Mouse (Mus musculus): ENCODE data around the gene Psen2. TPM values are rescaled to one million over a fixed set of nuclear protein-coding genes. Genes with fewer than 3 reads are reported as not detected.

The Psen2 gene
- polyA plus RNA-seq, 1 experiment from 2014 or later = 6.2 TPM

GRCm38 (mm10) chr1:180199715-180200050 lies 63.6 kb downstream of the Psen2 start:
- no peak for DNase-seq (ENCODE audit: low spot score)
- WGBS = 72% methylated on average over 4 of the region's 4 CpGs
- H3K36me3 ChIP-seq = no peaks in the 10 kb centered on the region
- peaks cover 15% of the 10 kb centered on the region for H3K4me1 ChIP-seq
- H3K9me3 ChIP-seq (replicated peaks) = no peaks in the 10 kb centered on the region
- 0 out of 2 replicates have a peak, but pooled peaks cover 4% of the 10 kb centered on the region for H3K27me3 ChIP-seq (ENCODE audit: low read depth, poor library complexity, severe bottlenecking)
- no peak overlapping the region for H3K27ac ChIP-seq (replicated peaks)
- H3K4me3 ChIP-seq = no peak overlapping the region

- WGBS = 68% methylated on average over 4 of the region's 4 CpGs
- no peak for DNase-seq (ENCODE audit: low spot score)
- no peaks in the 10 kb centered on the region for H3K9me3 ChIP-seq (replicated peaks)
Measured at GRCm38 (mm10) chr1:180198959-180199714, 64.1 kb downstream of the Psen2 start, which contains the start of gene Coq8a. Coq8a (minus strand) TSS chr1:180199602.

GRCm38 (mm10) chr1:180197956-180198355 lies 65.3 kb downstream of the Psen2 start:
- Histone ChIP-seq H3K9me3 (replicated peaks) (no peaks in the 10 kb centered on the region), H3K27me3 (ENCODE audit: low read depth, poor library complexity, severe bottlenecking) (0 out of 2 replicates have a peak, but pooled peaks cover 4% of the 10 kb centered on the region), H3K4me1 (peaks cover 15% of the 10 kb centered on the region), H3K27ac (replicated peaks) (no peak overlapping the region), H3K4me3 (no peak overlapping the region), H3K36me3 (no peaks in the 10 kb centered on the region)
- no peak for DNase-seq (ENCODE audit: low spot score)
- 86% methylated on average over 3 of the region's 3 CpGs for WGBS

More at GRCm38 (mm10) chr1:180198959-180199714, 64.1 kb downstream of the Psen2 start, which contains the start of gene Coq8a:
- Histone ChIP-seq H3K27ac (replicated peaks) (no peak within 1 kb of the TSS), H3K4me1 (peaks cover 15% of the 10 kb centered on the region), H3K36me3 (no peaks in the 10 kb centered on the region), H3K4me3 (no peak within 1 kb of the TSS), H3K27me3 (ENCODE audit: low read depth, poor library complexity, severe bottlenecking) (0 out of 2 replicates have a peak, but pooled peaks cover 4% of the 10 kb centered on the region)

GRCm38 (mm10) chr1:180196508-180196907 lies 66.7 kb downstream of the Psen2 start:
- H3K4me1 ChIP-seq = peaks cover 15% of the 10 kb centered on the region
- 94% methylated on average over 9 of the region's 9 CpGs for WGBS
- DNase-seq (ENCODE audit: low spot score) = no peak
- H3K9me3 ChIP-seq (replicated peaks) = no peaks in the 10 kb centered on the region
- 0 out of 2 replicates have a peak, but pooled peaks cover 4% of the 10 kb centered on the region for H3K27me3 ChIP-seq (ENCODE audit: low read depth, poor library complexity, severe bottlenecking)
- H3K36me3 ChIP-seq = no peaks in the 10 kb centered on the region
- peak overlapping the region; percentile 72 for H3K4me3 ChIP-seq
- no peak overlapping the region for H3K27ac ChIP-seq (replicated peaks)

GRCm38 (mm10) chr1:180195703-180196381 lies 67.4 kb downstream of the Psen2 start:
- Histone ChIP-seq H3K27me3 (ENCODE audit: low read depth, poor library complexity, severe bottlenecking) (0 out of 2 replicates have a peak, but pooled peaks cover 4% of the 10 kb centered on the region), H3K9me3 (replicated peaks) (no peaks in the 10 kb centered on the region), H3K4me1 (peaks cover 15% of the 10 kb centered on the region), H3K4me3 (peak overlapping the region; percentile 72), H3K27ac (replicated peaks) (no peak overlapping the region), H3K36me3 (no peaks in the 10 kb centered on the region)
- peak; percentile 97 for DNase-seq (ENCODE audit: low spot score)
- WGBS = under 1% methylated on average over 57 of the region's 57 CpGs

GRCm38 (mm10) chr1:180194781-180195471 lies 68.3 kb downstream of the Psen2 start:
- peak overlapping the region; percentile 72 for H3K4me3 ChIP-seq
- H3K9me3 ChIP-seq (replicated peaks) = no peaks in the 10 kb centered on the region
- peak; percentile 28 for DNase-seq (ENCODE audit: low spot score)
- no peak overlapping the region for H3K27ac ChIP-seq (replicated peaks)
- H3K36me3 ChIP-seq = no peaks in the 10 kb centered on the region
- peaks cover 15% of the 10 kb centered on the region for H3K4me1 ChIP-seq
- 0 out of 2 replicates have a peak, but pooled peaks cover 4% of the 10 kb centered on the region for H3K27me3 ChIP-seq (ENCODE audit: low read depth, poor library complexity, severe bottlenecking)
- WGBS = 38% methylated on average over 9 of the region's 9 CpGs

GRCm38 (mm10) chr1:180194048-180194447 lies 69.2 kb downstream of the Psen2 start:
- DNase-seq (ENCODE audit: low spot score) = no peak
- Histone ChIP-seq H3K4me3 (no peak overlapping the region), H3K27ac (replicated peaks) (no peak overlapping the region), H3K4me1 (peaks cover 15% of the 10 kb centered on the region), H3K27me3 (ENCODE audit: low read depth, poor library complexity, severe bottlenecking) (0 out of 2 replicates have a peak, but pooled peaks cover 4% of the 10 kb centered on the region), H3K9me3 (replicated peaks) (no peaks in the 10 kb centered on the region), H3K36me3 (no peaks in the 10 kb centered on the region)
- 84% methylated on average over 9 of the region's 9 CpGs for WGBS

GRCm38 (mm10) chr1:180193391-180193935 lies 69.8 kb downstream of the Psen2 start:
- Histone ChIP-seq H3K27ac (replicated peaks) (no peak overlapping the region), H3K4me1 (peaks cover 15% of the 10 kb centered on the region), H3K9me3 (replicated peaks) (no peaks in the 10 kb centered on the region), H3K4me3 (no peak overlapping the region), H3K36me3 (no peaks in the 10 kb centered on the region), H3K27me3 (ENCODE audit: low read depth, poor library complexity, severe bottlenecking) (0 out of 2 replicates have a peak, but pooled peaks cover 4% of the 10 kb centered on the region)
- DNase-seq (ENCODE audit: low spot score) = no peak
- 83% methylated on average over 8 of the region's 8 CpGs for WGBS

GRCm38 (mm10) chr1:180192866-180193265 lies 70.4 kb downstream of the Psen2 start:
- Histone ChIP-seq H3K9me3 (replicated peaks) (no peaks in the 10 kb centered on the region), H3K36me3 (no peaks in the 10 kb centered on the region), H3K27me3 (ENCODE audit: low read depth, poor library complexity, severe bottlenecking) (0 out of 2 replicates have a peak, but pooled peaks cover 4% of the 10 kb centered on the region), H3K4me3 (no peak overlapping the region), H3K4me1 (peaks cover 15% of the 10 kb centered on the region), H3K27ac (replicated peaks) (no peak overlapping the region)
- DNase-seq (ENCODE audit: low spot score) = no peak
- WGBS = 74% methylated on average over 4 of the region's 4 CpGs

GRCm38 (mm10) chr1:180191651-180192220 lies 71.5 kb downstream of the Psen2 start:
- peaks cover 15% of the 10 kb centered on the region for H3K4me1 ChIP-seq
- no peaks in the 10 kb centered on the region for H3K36me3 ChIP-seq
- H3K4me3 ChIP-seq = no peak overlapping the region
- no peak overlapping the region for H3K27ac ChIP-seq (replicated peaks)
- no peak for DNase-seq (ENCODE audit: low spot score)
- 77% methylated on average over 7 of the region's 7 CpGs for WGBS
- H3K9me3 ChIP-seq (replicated peaks) = no peaks in the 10 kb centered on the region
- H3K27me3 ChIP-seq (ENCODE audit: low read depth, poor library complexity, severe bottlenecking) = 0 out of 2 replicates have a peak, but pooled peaks cover 4% of the 10 kb centered on the region

GRCm38 (mm10) chr1:180191112-180191511 lies 72.1 kb downstream of the Psen2 start:
- WGBS = 88% methylated on average over 8 of the region's 8 CpGs
- DNase-seq (ENCODE audit: low spot score) = no peak
- Histone ChIP-seq H3K27me3 (ENCODE audit: low read depth, poor library complexity, severe bottlenecking) (0 out of 2 replicates have a peak, but pooled peaks cover 4% of the 10 kb centered on the region), H3K36me3 (no peaks in the 10 kb centered on the region), H3K4me1 (peaks cover 9% of the 10 kb centered on the region), H3K4me3 (no peak overlapping the region), H3K9me3 (replicated peaks) (no peaks in the 10 kb centered on the region), H3K27ac (replicated peaks) (no peak overlapping the region)

- no peak for DNase-seq (ENCODE audit: low spot score)
- Histone ChIP-seq H3K9me3 (replicated peaks) (no peaks in the 10 kb centered on the region), H3K27me3 (ENCODE audit: low read depth, poor library complexity, severe bottlenecking) (no peaks in the 10 kb centered on the region), H3K36me3 (no peaks in the 10 kb centered on the region), H3K27ac (replicated peaks) (no peak overlapping the region), H3K4me3 (no peak overlapping the region), H3K4me1 (no peaks in the 10 kb centered on the region)
- 92% methylated on average over 4 of the region's 4 CpGs for WGBS
Measured at GRCm38 (mm10) chr1:180188951-180189350, 74.3 kb downstream of the Psen2 start.
